Mouse (Mus musculus) cerebral cortex, adult 2 months (tissue): Measurements from ENCODE around the gene Abr.

Experiments
- WGBS: fragments of 180-500 bp; shearing (Covaris S2); methylation state at CpG from one replicate; pipeline ENCODE4 v1.1.7; 2018; 5-methylcytosine and 5-hydroxymethylcytosine counted together

Gene Abr

GRCm38 (mm10) chr11:76622152-76622565 is at the start of gene Abr:
Abr (minus strand) TSS chr11:76622314.
- under 1% methylated on average over 31 of the region's 31 CpGs for WGBS

DNA sequence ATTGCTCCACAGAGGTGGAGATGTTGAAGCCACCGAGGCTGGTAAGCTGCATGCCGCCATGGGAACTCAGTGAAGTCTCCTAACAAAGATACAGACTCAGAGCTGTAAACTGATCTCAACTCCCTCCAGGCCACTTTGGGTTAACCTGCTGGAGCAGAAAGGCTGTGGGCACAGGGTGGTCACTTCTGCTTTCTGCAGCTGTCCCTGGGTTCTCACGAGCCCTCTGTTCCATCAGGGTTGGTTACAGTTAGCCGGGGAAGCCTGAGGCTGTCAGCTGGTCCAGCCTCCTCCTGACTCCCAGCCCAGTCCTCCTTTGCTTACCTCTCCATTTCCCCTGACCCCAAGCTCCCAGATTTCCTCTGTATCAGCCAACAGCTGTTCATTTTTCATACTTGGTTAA is 45.7 kb upstream of the Abr start:
- 65% methylated on average over 4 of the region's 4 CpGs for WGBS

- WGBS, result 14% methylated on average over 35 of the region's 35 CpGs
Measured at GRCm38 (mm10) chr11:76666002-76666649, 44.0 kb upstream of the Abr start.

DNA sequence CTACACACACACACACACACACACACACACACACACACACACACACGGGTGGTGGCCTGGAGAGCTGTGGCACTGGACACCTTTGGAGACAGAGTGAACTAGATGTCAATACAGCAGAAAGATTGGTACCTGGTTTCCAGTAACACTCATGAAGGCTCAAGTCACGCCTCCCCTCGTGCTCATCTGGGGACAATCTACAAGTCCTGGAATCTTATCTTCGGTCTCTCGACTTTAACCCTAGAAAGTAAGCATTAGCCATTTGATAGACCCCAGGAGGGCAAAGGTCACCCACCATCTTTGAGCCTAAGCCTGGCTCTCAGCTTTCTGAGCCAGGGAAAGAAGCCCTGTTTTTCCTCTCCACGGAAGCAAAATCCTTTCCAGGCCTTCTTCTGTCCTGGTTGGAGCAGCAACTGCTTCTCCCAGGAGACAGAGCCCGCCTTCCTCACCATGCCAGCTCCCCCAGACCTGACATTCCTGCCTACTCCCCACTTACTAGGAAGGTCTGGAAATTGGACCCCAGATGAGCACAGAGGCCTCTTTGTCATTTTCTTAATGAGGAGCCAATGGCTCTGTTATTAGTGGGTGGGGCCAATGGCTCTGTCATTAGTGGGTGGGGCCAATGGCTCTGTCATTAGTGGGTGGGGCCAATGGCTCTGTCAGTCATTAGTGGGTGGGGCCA is 39.8 kb upstream of the Abr start:
- 75% methylated on average over 7 of the region's 7 CpGs for WGBS

DNA sequence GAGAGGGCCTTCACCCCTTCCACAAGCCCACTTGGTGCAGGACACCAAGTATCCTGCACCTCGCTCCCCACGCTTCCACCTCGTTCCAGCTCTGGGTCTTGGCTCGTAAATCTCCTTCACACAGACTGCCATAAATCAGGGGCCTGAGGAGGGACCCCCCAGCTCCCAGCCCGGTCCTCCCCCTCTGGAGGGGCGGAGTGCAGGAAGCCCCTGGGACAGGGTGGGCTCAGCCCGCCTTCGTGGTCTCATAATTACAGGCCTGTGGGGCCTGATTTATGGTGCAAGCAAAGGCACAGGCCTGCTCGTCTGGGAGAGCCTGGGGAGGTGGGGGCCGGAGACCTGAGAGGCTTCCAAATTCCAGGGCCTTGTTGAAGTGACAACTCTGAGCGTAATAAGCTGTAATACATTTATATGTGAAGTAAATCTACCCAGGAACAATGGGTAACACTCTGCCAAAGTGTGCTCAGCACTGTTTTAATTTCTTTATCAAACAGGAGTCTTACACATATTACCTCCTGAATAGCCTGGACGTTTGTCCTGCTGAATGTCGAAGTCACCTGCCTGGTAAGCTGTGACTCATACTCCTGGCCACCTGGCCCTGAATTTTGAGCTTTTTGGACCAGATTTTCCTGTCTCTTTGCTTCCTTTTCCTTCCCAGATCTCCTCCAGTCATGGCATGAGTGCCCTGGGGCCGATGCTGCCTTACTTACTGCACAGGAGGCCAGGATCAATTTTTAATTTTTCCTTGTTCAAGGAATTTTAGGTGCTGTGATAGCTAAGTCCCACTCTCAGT is 37.2 kb upstream of the Abr start:
- 88% methylated on average over 14 of the region's 14 CpGs for WGBS

DNA sequence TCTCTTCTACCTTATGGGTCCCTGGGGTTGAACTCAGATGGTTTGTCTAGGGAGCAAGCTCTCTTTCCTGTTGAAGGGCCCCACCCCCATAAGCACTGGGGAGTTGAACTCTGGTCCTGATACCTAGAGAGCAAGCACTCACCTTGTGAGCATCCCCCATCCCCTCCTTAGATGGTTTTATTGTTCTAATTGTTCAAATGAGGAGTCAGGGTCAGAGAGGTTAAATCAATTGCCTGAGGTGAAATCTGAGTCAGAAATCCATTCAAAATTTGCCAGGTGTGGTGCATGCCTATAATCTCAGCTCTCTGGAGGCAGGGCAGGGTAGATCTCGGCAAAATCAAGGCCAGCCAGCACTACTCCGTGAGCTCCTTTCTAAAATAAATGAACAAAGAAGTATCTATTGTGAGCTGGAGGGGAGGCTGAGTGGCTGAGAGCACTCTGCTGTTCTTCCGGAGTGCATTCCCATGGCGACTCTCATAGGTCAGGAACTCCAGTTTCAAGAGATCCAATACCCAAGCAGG is 35.4 kb upstream of the Abr start:
- WGBS, result 61% methylated on average over 4 of the region's 4 CpGs

DNA sequence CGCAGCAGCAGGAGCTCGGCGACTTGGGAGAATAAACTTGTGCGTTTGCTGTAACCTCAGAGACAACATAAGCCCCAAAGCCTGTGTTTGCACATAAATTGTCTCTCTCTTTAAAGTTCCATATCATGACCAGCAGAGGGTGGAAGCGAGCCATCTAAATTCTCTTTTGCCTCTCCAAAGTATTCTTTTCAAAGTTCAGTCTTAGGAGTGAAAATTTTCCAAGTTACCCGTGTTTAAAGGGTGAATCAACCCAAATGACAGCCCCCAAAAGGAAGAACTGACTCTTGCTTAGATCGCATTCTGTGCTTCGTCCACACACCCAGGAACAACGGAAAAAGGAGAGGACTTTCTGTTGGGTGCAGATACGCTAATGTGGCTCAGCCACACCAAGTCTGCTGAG is 33.0 kb upstream of the Abr start:
- WGBS, result 7% methylated on average over 10 of the region's 10 CpGs

DNA sequence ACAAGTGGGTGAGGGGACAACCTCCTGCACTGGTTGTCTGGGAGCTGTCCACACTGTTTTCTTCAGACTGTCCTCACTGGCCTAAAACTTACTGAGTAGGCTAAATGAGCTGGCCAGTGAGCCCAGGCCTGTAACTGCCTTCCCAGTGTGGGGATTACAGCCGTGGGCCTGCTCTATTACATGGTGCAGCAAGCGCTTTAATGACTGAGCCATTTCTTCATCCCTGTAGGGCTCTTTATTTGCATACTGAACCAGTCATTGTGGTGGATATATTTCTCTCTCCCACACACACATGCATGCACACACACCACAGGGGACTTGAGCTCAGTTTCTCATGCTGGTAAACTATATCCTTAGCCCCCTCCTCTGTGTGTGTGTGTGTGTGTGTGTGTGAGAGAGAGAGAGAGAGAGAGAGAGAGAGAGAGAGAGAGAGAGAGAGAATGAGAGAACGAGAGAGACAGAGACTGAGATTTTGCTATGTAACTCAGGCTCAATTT is 30.8 kb upstream of the Abr start:
- WGBS, result 71% methylated on average over 3 of the region's 3 CpGs

DNA sequence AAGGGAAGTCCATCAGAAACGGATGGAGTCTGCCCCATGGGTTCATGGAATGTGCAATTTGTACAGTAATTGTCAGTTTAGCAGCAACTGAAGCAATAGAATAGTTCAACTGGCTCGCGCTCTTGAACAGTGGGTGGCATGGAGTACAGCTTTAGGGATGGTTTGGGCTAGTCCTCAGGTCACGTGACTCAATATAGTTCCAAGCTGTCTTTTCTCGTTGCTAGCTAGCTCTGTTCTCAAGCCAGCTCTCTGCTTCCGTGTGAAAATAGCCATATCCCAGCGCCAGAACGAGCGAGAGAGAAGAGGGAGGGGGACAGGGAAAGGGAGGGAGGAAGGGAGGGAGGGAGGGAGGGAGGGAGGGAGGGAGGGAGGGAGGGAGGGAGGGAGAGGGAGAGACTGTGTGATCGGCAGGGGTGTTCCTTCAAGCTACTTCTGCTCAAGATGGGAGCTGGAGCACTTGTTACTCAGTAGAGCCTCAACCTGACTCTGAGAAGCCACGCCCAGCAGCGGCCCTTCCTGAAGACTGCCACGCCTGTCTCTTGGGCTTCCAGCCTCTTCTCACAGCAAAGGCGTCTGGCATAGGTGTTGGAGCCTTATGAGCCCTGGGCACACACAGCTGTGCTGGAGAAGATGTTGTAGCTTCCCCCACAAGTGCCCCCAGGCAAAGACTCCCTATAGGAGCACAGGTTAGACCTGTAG is 28.9 kb upstream of the Abr start:
- 24% methylated on average over 14 of the region's 14 CpGs for WGBS

GRCm38 (mm10) chr11:76647500-76647899 is 25.4 kb upstream of the Abr start:
- 4% methylated on average over 9 of the region's 9 CpGs for WGBS

DNA sequence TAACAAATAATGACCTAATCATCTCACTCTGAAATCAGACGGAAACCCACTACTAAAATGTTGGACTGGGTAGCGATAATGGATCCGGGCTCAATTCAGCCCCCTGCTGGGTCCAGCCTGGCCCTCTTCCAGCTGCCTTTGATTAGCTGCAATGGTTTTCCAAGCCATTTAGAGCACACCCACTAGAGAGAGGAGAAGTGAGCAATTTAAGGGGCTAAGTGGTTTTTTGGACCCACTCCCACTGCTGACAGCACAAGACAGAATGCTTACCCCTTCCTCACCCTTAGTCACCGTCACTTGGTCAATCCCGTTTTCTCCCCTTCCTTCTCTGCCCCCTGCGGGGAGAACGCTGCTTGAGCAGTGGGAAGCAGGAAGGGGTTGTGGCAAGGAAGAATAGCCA is 24.9 kb upstream of the Abr start:
- WGBS, result 9% methylated on average over 7 of the region's 7 CpGs

DNA sequence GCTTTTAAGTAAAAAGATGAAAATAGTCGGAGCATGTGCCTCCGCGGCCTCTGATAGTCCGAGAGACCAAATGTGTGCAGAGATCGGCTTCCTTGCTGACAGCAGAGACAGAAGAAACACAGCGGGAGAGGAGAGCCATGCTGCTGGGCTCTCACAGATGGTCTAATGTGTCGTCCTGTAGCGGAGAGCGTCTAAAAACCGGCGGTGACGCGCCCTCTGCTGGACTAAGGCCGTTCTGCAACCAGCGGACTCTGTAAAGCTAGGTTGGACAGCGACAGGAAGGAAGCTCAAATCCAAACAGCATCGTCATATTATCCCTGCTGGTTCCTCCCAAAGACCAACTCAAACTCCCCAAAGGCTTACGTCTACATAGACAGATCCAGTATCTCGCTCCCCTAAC is 23.8 kb upstream of the Abr start:
- under 1% methylated on average over 19 of the region's 19 CpGs for WGBS

DNA sequence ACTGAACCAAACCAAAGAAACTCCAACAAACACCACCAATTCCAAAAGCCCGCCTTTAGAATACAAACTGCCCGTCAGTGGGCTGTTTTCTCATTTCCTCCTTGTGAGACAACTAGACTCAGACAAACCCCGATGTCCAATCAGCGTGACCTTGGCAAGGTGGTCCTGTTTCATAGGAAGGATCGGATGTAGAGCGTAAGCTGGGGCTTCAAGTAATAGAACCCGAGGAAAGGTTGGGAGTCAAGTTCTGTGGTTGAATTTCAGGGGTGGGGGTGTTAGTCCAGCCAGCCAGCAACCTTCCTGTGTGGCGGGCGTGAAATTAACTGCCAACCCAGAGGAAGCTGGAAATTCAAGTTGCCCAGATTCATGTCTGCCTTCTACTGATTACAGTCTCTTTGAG is 22.9 kb upstream of the Abr start:
- WGBS, result 81% methylated on average over 9 of the region's 9 CpGs

DNA sequence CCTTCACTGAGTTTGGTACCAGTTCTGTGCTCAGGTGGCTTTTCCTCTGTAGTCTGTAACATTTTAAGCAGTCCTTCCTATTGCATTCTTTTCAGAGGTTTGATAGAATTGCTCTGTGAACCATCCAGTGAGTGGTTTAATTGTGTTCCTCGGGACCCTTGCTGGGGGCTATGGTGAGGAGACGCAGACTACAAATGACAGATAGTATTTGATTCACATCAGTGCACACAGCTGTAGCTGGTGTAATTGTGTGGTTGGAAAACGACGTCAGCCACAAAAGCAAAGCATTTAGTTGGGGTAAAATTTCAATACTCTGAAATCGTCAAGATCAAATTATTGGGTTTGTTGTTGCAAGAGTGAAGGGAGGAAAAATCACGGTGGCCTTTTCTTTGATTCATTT is 22.1 kb upstream of the Abr start:
- 74% methylated on average over 6 of the region's 6 CpGs for WGBS

DNA sequence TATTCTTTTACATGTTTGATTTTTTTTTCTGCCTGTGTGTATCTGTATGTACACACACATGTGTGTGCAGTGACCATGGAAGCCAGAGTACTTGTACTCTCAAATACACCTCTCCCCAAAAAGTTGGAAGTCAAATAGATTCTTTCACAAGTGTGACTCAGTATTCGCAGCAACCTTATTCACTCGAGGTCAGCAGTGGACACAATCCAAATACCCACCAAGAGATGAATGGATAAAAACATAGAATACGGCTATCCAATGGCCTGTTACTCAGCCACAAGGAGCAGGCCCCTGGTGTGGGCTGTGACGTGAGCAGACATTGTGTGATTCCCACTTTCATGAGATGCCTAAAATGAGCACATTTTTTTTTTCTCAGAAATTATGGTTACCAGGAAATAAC is 18.1 kb upstream of the Abr start:
- 70% methylated on average over 4 of the region's 4 CpGs for WGBS

DNA sequence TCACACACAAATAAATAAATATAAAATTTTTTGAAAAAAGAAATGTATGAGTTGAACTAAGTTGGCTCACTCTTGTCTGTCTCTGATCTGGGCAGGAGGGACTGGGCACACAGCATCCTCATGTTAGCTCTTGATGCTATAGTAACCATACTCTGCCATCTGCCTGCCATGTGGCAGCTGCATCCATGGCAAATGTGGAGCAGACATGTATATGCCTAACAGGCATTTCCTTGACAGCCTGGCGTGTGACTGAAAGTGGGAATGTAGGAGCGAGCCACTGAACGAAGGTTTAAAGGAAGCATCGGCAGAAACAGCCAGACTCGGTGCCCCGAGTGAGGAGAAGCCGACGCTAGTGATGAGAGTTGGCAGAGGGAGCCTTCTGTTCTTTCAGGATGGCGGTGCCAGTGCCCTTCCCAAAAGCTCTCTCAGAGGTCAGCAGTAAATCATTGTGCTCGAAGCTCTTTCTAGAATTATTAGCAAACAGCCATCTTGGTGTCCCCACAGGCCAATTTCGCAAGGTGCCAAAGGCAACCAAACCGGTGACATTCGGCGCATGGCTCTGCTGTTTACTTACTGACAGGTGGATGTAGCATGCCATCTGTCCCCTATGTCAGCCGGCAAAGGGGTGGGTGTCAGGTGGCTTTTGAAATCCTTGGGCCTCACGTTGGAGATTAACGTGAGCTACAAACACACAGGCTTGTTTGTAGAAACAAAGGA is 17.3 kb upstream of the Abr start:
- 54% methylated on average over 17 of the region's 17 CpGs for WGBS

- 89% methylated on average over 5 of the region's 5 CpGs for WGBS
Measured at GRCm38 (mm10) chr11:76630487-76630886, 8.4 kb upstream of the Abr start.

DNA sequence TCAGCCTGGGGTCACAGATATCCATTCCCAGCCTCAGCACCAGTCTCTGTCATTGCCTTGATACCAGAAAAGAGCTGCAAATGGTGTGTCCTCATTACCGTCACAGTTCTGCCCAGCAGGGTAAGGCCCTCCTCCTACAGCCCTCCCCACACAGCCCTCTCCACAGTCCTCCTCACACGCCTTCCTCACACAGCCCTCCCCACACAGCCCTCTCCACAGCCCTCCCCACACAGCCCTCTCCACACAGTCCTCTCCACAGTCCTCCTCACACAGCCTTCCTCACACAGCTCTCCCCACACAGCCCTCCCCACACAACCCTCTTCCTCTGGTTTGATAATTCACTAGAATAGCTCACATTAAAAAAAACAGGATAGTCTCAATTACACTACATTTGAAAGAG is 7.9 kb upstream of the Abr start:
- 46% methylated on average over 2 of the region's 2 CpGs for WGBS

GRCm38 (mm10) chr11:76628613-76629012 is 6.5 kb upstream of the Abr start:
- 86% methylated on average over 5 of the region's 5 CpGs for WGBS

DNA sequence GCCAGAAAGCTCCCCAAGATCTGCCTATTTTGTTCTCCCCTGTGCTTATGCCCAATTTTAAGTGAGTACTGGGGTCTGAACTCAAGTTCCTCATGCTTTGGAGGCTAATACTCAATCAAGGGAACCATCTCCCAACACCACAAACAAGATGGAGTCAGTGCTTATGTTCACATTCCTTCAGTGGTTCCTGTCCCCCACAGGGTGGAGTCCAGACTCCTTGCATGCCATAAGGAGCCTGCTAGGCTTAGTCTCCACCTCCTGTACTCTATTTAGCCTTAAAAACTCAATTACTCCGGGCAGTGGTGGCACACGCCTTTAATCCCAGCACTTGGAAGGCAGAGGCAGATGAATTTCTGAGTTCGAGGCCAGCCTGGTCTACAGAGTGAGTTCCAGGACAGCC is 2.8 kb upstream of the Abr start:
- 92% methylated on average over 3 of the region's 3 CpGs for whole genome bisulfite sequencing

DNA sequence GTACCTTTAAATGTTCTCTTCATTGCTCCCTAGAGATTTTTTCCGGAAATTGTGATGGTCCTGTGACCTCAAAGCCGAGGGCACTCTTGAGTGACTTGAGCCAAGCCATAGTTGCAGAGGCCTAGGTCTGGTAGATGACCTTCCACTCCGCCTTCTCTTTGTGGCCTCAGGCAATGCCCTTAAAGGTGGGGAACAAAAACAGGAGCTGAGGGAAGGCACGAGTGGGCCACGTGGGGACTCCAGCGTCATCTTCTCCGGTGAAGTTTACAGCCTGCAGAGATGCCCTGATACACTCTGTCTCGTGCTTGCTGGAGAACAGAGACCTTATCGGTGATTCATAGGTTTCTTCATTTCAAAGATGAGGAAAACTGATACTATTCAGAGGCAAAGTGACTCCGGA is 2.0 kb upstream of the Abr start:
- WGBS, result 75% methylated on average over 10 of the region's 10 CpGs
